8 mouse cellular contexts compared by ENCODE assay signal in the genomic region with DNA sequence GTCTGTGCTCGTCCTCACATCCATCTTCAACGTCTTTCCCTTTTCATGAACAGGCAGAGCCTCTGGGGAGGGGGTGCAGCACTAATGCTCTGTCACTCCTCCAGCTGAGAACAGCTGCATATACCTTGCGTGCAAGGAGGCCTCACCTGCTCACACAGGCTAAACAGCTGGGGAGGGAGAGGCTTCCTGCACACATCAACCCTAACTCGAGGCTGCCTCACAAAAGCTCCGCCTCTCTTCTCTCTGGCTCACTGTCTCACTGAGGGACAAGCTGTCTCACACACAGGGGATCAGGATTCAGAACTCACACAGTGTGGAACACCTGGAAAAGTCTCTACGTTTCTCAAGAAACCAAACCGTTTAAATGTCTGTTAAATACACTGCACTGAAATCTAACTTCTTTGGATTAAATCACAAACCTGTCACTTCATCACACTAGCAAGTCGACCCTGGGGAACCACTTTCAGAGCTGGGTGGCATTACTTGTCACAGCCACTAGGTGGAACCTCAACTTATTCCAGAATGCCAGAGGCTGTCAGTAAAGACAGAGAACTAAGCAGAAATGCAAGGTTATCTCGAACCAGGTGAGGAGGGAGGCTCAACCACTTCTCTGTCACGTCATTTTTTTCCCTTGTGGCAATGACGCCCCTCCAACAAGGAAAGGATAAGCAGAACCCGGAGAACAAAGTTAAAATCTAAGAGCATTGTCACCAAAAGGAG.
DNase-seq lines count a peak whose midpoint lies in the region; ATAC-seq lines count a peak whose summit lies in the region.

No protein-coding gene starts in this region.

- H3K36me3 ChIP-seq in liver, embryonic 13.5 days = no peaks in the 10 kb centered on the region

- WGBS in liver, embryonic 13.5 days (ENCODE audit: insufficient replicate concordance) = 27% methylated on average over 12 of the region's 12 CpGs

- H3K27me3 ChIP-seq in liver, embryonic 13.5 days = no peaks in the 10 kb centered on the region

- no peaks in the 10 kb centered on the region for H3K9me3 ChIP-seq in liver, embryonic 13.5 days (replicated peaks)

- H3K4me2 ChIP-seq in liver, embryonic 13.5 days = no peak overlapping the region

- intact Hi-C loops in heart, postnatal 25 days (cut with DNase I) = loop anchor here (5.0 kb wide), 1 partner anchor 203 kb away; no protein-coding TSS in a partner anchor

- ATAC-seq in liver, embryonic 13.5 days (ENCODE audit: low read depth) = 0 out of 2 replicates have a peak, but pooled peaks have one; percentile 26

- no peak overlapping the region for H3K4me3 ChIP-seq in liver, embryonic 13.5 days (replicated peaks)

- DNase-seq in heart, adult 11 months = peak; percentile 86
- DNase-seq in heart, postnatal 25 days (ENCODE audit: low spot score) = no peak
- peak; percentile 47 for DNase-seq in cerebellum, adult 9-11 months
- peak; percentile 47 for DNase-seq in heart, adult 8-10 months (ENCODE audit: low spot score)
- DNase-seq in kidney, adult 9 months = peak; percentile 73
- no peak for DNase-seq in liver, embryonic 13.5 days
- peak; percentile 49 for DNase-seq in neural tube, embryonic 10.5 days (ENCODE audit: extremely low spot score, low spot score)
- DNase-seq in urinary bladder, adult 2 months (ENCODE audit: low spot score) = no peak

- no peak overlapping the region for H3K9ac ChIP-seq in liver, embryonic 13.5 days

- no peak overlapping the region for H3K27ac ChIP-seq in liver, embryonic 13.5 days

- 0 out of 2 replicates have a peak, but pooled peaks cover 5% of the 10 kb centered on the region for H3K4me1 ChIP-seq in liver, embryonic 13.5 days (replicated peaks)

Comparison
In these comparisons a context has a peak if more than half of its experiments do, and no peak if none do; other contexts are left out.
1. DNase-seq: peak in heart, adult 11 months (single experiment), cerebellum, adult 9-11 months (single experiment), heart, adult 8-10 months (single experiment), kidney, adult 9 months (single experiment) and neural tube, embryonic 10.5 days (single experiment); none in heart, postnatal 25 days (single experiment), liver, embryonic 13.5 days (single experiment) and urinary bladder, adult 2 months (single experiment).